Mouse (Mus musculus) forebrain, embryonic 13.5 days (tissue): ENCODE results near the gene Chst7. TPM values are rescaled to one million over a fixed set of nuclear protein-coding genes. Genes with fewer than 3 reads are reported as not detected.

Experiments
- ATAC-seq: fragments of 200-750 bp; cut with Nextera tagmentation; 2 replicates; pipeline ENCODE4 v1.8.0; 2017
- H3K27ac ChIP-seq: fragments of 300-500 bp; sonication (generic); 2 replicates; pipeline ENCODE4 v1.5.1; 2015; ENCODE audit warnings: inconsistent platforms, mild to moderate bottlenecking, moderate library complexity
- H3K27me3 ChIP-seq: fragments of 300-500 bp; sonication (generic); 2 replicates; pipeline ENCODE4 v1.6.1; 2015; ENCODE audit warnings: mild to moderate bottlenecking, inconsistent platforms
- H3K36me3 ChIP-seq: fragments of 300-500 bp; sonication (generic); 2 replicates; pipeline ENCODE4 v1.6.1; 2015; ENCODE audit warnings: mild to moderate bottlenecking, inconsistent platforms; ENCODE audit not compliant: poor library complexity, severe bottlenecking
- H3K4me1 ChIP-seq: fragments of 300-500 bp; sonication (generic); 2 replicates; pipeline ENCODE4 v1.6.1; 2015; ENCODE audit warnings: inconsistent platforms
- H3K4me2 ChIP-seq: fragments of 300-500 bp; sonication (generic); 2 replicates; pipeline ENCODE4 v1.6.1; 2015; ENCODE audit warnings: inconsistent platforms, mild to moderate bottlenecking, moderate library complexity
- H3K4me3 ChIP-seq: fragments of 300-500 bp; sonication (generic); 2 replicates; pipeline ENCODE4 v1.5.1; 2015; ENCODE audit warnings: mild to moderate bottlenecking, inconsistent platforms
- H3K9ac ChIP-seq: fragments of 300-500 bp; sonication (generic); 2 replicates; pipeline ENCODE4 v1.6.1; 2015; ENCODE audit warnings: mild to moderate bottlenecking, inconsistent platforms
- H3K9me3 ChIP-seq: fragments of 300-500 bp; sonication (generic); replicated peaks from 2 replicates; pipeline ENCODE4 v1.6.1; 2016; ENCODE audit warnings: inconsistent platforms
- WGBS: fragments of 180-500 bp; shearing (Covaris S2); methylation state at CpG from one replicate; pipeline ENCODE4 v1.1.7; 2015; 5-methylcytosine and 5-hydroxymethylcytosine counted together
- polyA plus RNA-seq: library from polyadenylated mRNA; unstranded; fragments of >200 nt; fragmentation: Nextera tagmentation; extraction: Ambion mirVana; gene quantifications from 2 replicates; pipeline ENCODE4 v1.2.1, GENCODE M21; 2015

The Chst7 gene
- 2.5 and 3.4 TPM in 2 replicates for polyA plus RNA-seq

DNA sequence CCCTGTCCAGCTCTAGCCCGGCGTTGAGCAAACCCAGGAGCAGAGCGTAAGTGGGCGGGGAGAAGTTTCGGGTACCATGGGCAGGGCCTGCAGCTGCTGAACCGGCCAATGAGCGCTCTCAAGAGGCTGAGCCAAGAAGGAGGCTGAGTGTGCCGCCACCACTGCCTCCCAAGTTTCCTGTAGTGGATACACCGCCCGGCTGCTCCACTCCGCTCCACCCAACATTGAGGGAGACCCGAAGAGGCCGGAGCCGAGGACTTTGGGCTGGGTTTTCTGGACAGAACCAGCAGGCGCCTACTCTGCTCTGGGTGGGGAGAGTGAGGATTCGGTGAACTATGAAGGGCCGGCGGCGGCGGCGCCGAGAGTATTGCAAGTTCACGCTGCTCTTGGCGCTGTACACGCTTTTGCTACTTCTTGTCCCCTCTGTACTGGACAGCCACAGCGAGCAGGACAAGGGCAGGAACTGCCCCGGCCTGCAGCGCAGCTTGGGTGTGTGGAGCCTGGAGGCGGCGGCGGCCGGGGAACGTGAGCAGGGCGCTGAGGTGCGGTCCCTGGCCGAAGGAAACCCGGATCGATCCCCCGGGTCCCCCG is at the start of gene Chst7:
Chst7 (plus strand) TSS at position 180 of the 591 bp plus-strand sequence.
- Histone ChIP-seq H3K27ac (no peak within 1 kb of the TSS), H3K27me3 (peaks cover 8% of the 10 kb centered on the region; the same call in 1 of the 2 replicates), H3K4me3 (peak within 1 kb of the TSS; percentile 46), H3K4me2 (peak within 1 kb of the TSS; percentile 71), H3K4me1 (no peaks in the 10 kb centered on the region), H3K9me3 (no peaks in the 10 kb centered on the region; the same call in 1 of the 2 replicates), H3K9ac (peak within 1 kb of the TSS; percentile 48), H3K36me3 (no peaks in the 10 kb centered on the region)
- peak; percentile 90 for ATAC-seq
- WGBS, result 29% methylated on average over 40 of the region's 40 CpGs

DNA sequence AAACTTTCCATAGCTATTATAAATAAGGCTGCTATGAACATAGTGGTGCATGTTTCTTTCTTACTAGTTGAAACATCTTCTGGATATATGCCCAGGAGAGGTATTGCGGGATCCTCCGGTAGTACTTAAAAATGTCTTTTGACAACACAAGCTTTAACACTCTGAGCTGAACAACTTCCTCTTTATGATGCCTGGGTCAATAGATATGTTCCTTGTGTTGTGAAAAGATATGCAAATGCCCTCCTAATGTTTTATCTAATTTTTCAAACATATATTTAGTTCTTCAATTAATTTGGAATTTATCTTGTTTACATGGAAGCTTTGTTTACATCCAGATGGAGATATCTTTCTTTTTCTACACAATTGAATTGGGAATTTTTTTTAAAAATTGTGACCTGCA is 47.1 kb upstream of the Chst7 start:
- ATAC-seq, result no peak
- H3K4me2 ChIP-seq, result no peak overlapping the region
- H3K27ac ChIP-seq, result no peak overlapping the region
- no peak overlapping the region for H3K9ac ChIP-seq
- no peak overlapping the region for H3K4me3 ChIP-seq
- no peaks in the 10 kb centered on the region for H3K27me3 ChIP-seq
- WGBS, result 98% methylated on average over 2 of the region's 2 CpGs
- no peaks in the 10 kb centered on the region for H3K36me3 ChIP-seq
- H3K4me1 ChIP-seq, result no peaks in the 10 kb centered on the region
- H3K9me3 ChIP-seq, result no peaks in the 10 kb centered on the region

DNA sequence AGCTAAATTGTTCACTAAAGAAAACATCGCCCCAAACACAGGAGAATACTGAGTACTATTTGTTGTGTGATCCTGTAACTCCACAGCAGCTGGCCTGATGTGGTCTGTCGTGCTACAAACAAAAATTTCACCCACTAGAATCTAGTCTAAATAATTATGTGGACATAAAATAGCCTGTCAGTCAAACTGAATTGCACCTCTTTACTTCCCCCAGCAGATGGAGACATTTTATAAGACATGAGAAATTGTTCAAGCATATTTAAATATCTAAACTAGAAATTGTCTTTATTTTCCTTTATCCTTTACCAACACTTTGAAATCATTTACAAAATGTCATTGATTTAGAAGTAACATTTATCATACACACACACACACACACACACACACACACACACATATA is 38.4 kb upstream of the Chst7 start:
- no peaks in the 10 kb centered on the region for H3K9me3 ChIP-seq
- H3K4me3 ChIP-seq, result no peak overlapping the region
- no peaks in the 10 kb centered on the region for H3K36me3 ChIP-seq
- no peak overlapping the region for H3K27ac ChIP-seq
- ATAC-seq, result no peak
- 34% methylated on average over 2 of the region's 2 CpGs for WGBS
- no peak overlapping the region for H3K9ac ChIP-seq
- H3K4me1 ChIP-seq, result no peaks in the 10 kb centered on the region
- no peak overlapping the region for H3K4me2 ChIP-seq
- no peaks in the 10 kb centered on the region for H3K27me3 ChIP-seq

DNA sequence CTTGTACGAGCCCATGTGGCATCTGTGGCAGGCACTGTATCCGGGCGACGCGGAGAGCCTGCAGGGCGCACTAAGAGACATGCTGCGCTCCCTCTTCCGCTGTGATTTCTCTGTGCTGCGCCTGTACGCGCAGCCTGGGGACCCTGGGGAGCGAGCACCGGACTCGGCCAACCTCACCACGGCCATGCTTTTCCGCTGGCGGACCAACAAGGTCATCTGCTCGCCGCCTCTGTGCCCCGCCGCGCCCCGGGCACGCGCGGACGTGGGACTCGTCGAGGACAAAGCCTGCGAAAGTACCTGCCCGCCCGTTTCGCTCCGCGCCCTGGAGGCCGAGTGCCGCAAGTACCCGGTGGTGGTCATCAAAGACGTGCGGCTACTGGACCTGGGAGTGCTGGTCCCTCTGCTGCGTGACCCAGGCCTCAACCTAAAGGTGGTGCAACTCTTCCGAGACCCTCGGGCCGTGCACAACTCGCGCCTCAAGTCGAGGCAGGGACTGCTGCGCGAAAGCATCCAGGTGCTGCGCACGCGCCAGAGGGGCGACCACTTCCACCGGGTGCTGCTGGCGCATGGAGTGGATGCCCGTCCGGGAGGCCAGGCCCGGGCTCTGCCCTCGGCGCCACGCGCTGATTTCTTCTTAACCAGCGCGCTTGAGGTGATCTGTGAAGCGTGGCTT is 872 bp downstream of the Chst7 start:
- H3K9me3 ChIP-seq, result no peaks in the 10 kb centered on the region; the same call in 1 of the 2 replicates
- H3K4me3 ChIP-seq, result peak overlapping the region; percentile 46
- H3K4me2 ChIP-seq, result peak overlapping the region; percentile 71
- H3K4me1 ChIP-seq, result no peaks in the 10 kb centered on the region
- 23% methylated on average over 60 of the region's 65 CpGs for WGBS
- peak overlapping the region; percentile 48 for H3K9ac ChIP-seq
- no peaks in the 10 kb centered on the region for H3K36me3 ChIP-seq
- H3K27ac ChIP-seq, result no peak overlapping the region
- H3K27me3 ChIP-seq, result peaks cover 8% of the 10 kb centered on the region; the same call in 1 of the 2 replicates
- ATAC-seq, result peak; percentile 70

DNA sequence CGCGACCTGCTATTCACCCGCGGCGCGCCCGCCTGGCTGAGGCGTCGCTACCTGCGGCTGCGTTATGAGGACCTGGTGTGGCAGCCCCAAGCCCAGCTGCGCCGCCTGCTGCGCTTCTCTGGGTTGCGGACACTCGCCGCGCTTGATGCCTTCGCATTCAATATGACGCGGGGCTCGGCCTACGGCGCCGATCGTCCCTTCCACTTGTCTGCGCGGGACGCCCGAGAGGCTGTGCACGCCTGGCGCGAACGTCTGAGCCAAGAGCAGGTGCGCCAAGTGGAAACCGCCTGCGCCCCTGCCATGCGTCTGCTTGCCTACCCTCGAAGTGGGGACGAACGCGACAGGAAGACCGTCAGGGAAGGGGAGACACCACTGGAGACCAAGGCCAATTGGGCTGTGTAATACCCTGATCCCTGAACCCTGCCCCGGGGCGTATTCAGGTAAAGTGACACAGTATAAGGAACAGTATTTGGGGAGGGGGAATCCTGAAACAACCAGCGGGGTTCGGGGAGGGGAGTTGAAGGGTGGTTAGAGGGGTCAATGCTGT is 1.5 kb downstream of the Chst7 start:
- no peak overlapping the region for H3K27ac ChIP-seq
- peak overlapping the region; percentile 48 for H3K9ac ChIP-seq
- no peaks in the 10 kb centered on the region for H3K36me3 ChIP-seq
- ATAC-seq, result peak; percentile 34
- peak overlapping the region; percentile 71 for H3K4me2 ChIP-seq
- H3K4me1 ChIP-seq, result no peaks in the 10 kb centered on the region
- H3K9me3 ChIP-seq, result no peaks in the 10 kb centered on the region; the same call in 1 of the 2 replicates
- H3K27me3 ChIP-seq, result peaks cover 8% of the 10 kb centered on the region; the same call in 1 of the 2 replicates
- WGBS, result 30% methylated on average over 40 of the region's 47 CpGs
- H3K4me3 ChIP-seq, result peak overlapping the region; percentile 46

DNA sequence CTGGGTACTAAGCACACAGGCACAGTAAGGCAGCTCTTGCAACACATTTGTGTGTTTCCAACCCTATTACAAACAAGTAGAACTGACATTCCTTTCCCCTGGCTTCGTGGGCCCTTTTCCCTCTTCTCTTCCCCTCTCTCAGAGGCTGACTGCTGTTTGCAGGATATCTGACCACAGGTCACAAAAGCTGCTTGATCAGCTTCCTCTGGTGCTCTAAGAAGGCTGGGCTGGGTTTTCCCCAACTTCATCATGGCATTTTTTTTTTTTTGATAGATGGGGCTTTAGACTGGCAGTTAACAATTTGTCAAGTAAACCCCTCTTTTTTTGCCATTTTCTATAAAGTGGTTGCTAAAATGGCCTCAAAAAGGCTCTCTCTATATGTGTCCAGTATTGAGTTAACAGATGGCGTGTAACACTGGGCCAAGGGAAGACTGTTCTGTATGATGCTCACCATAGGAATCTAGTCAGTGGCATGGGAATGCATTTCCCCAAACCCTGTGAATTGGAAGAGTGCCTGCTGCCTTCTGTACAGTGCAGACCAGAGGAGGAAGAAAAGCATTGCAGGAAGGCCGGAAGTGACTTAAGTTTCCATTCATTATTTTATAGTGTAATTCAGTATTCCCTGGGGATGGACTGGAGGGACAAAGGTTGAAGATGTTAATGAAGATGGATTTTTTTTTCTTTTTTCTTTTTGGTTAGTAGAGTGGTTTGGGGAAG is 2.6 kb downstream of the Chst7 start:
- 63% methylated on average over 3 of the region's 3 CpGs for WGBS
- Histone ChIP-seq H3K4me3 (no peak overlapping the region), H3K36me3 (no peaks in the 10 kb centered on the region), H3K9me3 (no peaks in the 10 kb centered on the region; the same call in 1 of the 2 replicates), H3K27me3 (peaks cover 8% of the 10 kb centered on the region; the same call in 1 of the 2 replicates), H3K9ac (no peak overlapping the region), H3K27ac (no peak overlapping the region), H3K4me1 (no peaks in the 10 kb centered on the region), H3K4me2 (no peak overlapping the region)
- ATAC-seq, result no peak

DNA sequence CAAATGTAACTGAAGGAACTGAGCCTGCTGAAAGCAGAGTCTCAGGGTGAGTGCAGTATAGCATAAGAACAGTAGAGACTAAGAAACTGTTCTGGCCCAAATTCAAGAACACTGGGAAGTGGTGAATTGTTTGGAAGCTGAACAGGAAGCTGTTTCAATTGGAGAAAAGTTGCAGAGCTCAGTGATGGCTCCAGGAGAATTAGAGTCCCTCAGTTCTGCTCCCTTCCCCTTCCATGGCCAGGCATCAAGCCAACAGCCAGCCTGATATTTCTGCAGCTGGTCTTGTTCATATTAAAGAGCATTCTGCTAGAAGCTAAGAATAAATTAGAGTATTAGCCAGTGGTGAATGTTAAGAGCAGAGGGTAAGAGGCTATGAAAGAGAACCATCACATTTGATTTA is 7.3 kb downstream of the Chst7 start:
- Histone ChIP-seq H3K4me1 (no peaks in the 10 kb centered on the region), H3K4me3 (no peak overlapping the region), H3K9me3 (no peaks in the 10 kb centered on the region), H3K27me3 (no peaks in the 10 kb centered on the region), H3K9ac (no peak overlapping the region), H3K27ac (no peak overlapping the region), H3K36me3 (no peaks in the 10 kb centered on the region), H3K4me2 (no peak overlapping the region)
- no peak for ATAC-seq

DNA sequence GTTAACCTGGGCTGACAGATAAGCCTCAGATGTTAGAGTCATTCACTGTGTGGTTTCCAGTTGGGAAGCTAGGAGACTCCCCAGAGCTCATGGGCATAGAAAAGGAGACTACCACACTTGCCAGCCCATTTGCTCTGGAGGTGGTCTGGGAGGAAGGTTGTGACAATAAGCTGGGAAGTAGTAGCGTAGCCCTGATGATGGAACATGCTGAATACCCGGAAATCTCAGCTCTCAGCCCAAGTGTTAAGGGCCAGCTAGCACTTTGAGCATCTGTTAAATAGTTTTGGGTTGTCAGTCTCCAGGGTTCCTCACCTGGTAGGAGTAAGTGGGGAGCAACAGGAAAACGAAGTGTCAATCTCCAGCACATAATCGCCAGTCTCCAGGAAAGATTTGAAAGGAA is 10.8 kb downstream of the Chst7 start:
- 58% methylated on average over 4 of the region's 4 CpGs for WGBS
- Histone ChIP-seq H3K9me3 (no peaks in the 10 kb centered on the region), H3K9ac (no peak overlapping the region), H3K27ac (no peak overlapping the region), H3K4me3 (no peak overlapping the region), H3K36me3 (no peaks in the 10 kb centered on the region), H3K27me3 (no peaks in the 10 kb centered on the region), H3K4me2 (no peak overlapping the region), H3K4me1 (no peaks in the 10 kb centered on the region)
- no peak for ATAC-seq

DNA sequence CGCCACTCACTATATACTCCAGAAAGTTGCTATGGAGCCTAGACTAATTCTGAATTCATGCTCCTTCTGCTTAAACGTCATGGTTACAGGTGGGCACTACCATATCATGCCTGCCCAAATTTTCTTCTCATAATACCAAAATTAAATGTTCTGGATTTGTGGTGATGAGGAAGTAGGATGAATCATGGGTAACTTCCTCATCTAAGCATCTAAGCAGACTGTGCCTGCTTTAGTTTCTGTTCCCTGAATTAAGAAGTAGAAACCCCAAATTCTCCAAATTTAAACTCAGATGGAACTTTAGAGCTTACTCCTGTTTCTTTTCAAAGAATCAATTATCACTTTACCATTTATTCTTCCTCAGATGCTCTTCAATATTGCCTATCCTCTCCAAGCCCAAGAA is 58.4 kb downstream of the Chst7 start:
- WGBS, result 84% methylated on average over 2 of the region's 2 CpGs
- H3K9ac ChIP-seq, result no peak overlapping the region
- ATAC-seq, result no peak
- H3K27ac ChIP-seq, result no peak overlapping the region
- no peak overlapping the region for H3K4me3 ChIP-seq
- no peaks in the 10 kb centered on the region for H3K27me3 ChIP-seq
- H3K36me3 ChIP-seq, result no peaks in the 10 kb centered on the region
- H3K4me2 ChIP-seq, result no peak overlapping the region
- H3K4me1 ChIP-seq, result no peaks in the 10 kb centered on the region
- H3K9me3 ChIP-seq, result no peaks in the 10 kb centered on the region

DNA sequence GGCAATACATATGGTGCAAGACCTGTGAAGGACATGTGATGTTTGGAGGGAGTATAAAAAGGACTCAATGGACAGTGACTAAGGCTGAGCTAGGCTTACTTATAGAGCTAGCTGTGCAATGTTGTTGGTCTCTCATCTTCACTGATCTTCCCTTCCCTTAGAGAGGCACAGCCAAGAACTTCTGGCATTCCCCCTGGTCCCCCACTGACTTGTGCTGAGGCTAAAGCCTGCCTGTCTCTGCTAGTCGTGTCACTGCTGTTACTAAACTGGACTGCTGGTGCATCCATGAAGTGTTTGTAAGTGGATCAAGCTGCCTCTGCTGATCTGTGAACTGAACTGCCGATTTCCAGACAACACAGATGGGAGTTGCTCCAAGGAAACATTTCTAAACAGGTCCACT is 66.1 kb downstream of the Chst7 start:
- H3K36me3 ChIP-seq, result no peaks in the 10 kb centered on the region
- H3K9ac ChIP-seq, result no peak overlapping the region
- H3K27me3 ChIP-seq, result no peaks in the 10 kb centered on the region
- WGBS, result 57% methylated on average over 2 of the region's 2 CpGs
- H3K4me2 ChIP-seq, result no peak overlapping the region
- ATAC-seq, result no peak
- no peaks in the 10 kb centered on the region for H3K4me1 ChIP-seq
- no peak overlapping the region for H3K27ac ChIP-seq
- no peaks in the 10 kb centered on the region for H3K9me3 ChIP-seq
- H3K4me3 ChIP-seq, result no peak overlapping the region

DNA sequence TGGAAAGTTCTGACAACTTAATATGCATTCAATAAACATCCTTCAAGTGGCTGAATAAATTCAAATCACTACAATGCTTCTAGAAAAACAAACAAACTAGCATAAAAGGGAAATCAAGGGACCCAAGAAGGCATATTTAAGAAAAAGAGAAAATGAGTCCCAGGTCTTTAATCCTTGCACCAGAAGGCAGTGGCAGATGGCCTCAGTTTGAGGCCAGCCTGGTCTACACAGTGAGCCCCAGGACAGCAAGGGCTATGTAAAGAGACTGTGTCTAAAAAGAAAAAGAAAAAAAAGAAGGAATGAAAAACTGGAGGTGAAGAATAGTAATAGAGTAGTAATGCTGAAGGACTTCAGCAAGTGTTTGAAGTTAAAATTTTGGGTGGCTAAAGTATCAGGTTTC is 69.6 kb downstream of the Chst7 start:
- H3K36me3 ChIP-seq, result no peaks in the 10 kb centered on the region

DNA sequence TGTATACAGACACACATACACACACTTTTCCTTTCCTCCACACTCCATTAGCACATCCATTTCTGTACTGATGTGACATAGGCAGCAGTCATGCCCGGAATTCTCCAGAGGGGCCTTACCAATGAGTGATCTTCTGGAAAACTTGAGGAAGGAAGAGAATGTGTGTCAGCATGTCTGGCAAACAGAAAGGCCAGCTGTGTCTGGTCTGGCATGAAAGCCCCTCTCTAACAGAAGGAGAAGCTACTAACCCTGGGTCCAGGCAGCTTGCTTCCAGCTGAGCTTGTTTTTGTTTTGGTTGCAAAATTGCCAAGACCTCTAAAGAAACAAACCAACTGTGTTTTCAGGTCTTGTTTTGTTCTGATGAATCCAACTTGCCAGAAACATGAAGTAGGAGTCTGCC is 70.1 kb downstream of the Chst7 start:
- H3K27ac ChIP-seq, result no peak overlapping the region
- H3K9ac ChIP-seq, result no peak overlapping the region
- no peak overlapping the region for H3K4me3 ChIP-seq
- no peaks in the 10 kb centered on the region for H3K27me3 ChIP-seq
- H3K36me3 ChIP-seq, result no peaks in the 10 kb centered on the region
- WGBS, result 82% methylated on average over 1 of the region's 1 CpGs
- no peaks in the 10 kb centered on the region for H3K9me3 ChIP-seq
- ATAC-seq, result no peak
- no peaks in the 10 kb centered on the region for H3K4me1 ChIP-seq
- no peak overlapping the region for H3K4me2 ChIP-seq

More for the DNA sequence above, 69.6 kb downstream of the Chst7 start:
- no peak overlapping the region for H3K27ac ChIP-seq
- no peaks in the 10 kb centered on the region for H3K9me3 ChIP-seq
- no peak overlapping the region for H3K9ac ChIP-seq
- H3K4me1 ChIP-seq, result no peaks in the 10 kb centered on the region
- no peak overlapping the region for H3K4me3 ChIP-seq
- H3K4me2 ChIP-seq, result no peak overlapping the region
- ATAC-seq, result no peak
- H3K27me3 ChIP-seq, result no peaks in the 10 kb centered on the region
